Mouse (Mus musculus) thymus, postnatal 10 days (tissue): ENCODE data around the gene Gaa.

Experiments
- DNase-seq, 2 experiments: peaks; one replicate each; pipeline ENCODE4 v3.0.0; 2021; ENCODE audit warnings: low spot score in 2 of 2

Gene Gaa

DNA sequence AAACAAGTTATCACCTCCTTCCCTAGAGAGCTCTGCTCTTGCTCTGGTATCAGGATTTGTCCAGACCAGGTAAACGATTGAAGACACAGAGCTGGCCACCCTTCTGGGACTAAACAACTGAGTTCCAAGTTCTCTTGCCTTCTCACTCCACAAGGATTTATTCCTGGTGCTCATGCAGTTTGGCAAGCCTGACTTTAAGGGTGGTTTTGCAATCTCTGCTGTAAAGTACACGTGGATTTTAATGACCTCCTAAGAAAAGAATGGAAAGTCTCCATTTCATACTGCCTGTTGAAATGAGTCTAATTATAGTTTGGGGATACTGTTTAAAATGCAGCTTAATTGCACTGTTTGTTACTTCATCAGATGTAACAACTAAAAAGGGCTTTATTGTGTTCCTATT, 33.3 kb downstream of the Gaa start:
- DNase-seq = no peak

GRCm38 (mm10) chr11:119304904-119305712, 37.4 kb downstream of the Gaa start:
- peak; percentile 25 to 50 for DNase-seq

GRCm38 (mm10) chr11:119306762-119307657, 39.3 kb downstream of the Gaa start:
- DNase-seq = no peak

GRCm38 (mm10) chr11:119307658-119307867, 39.9 kb downstream of the Gaa start, which contains the start of gene Card14:
Gene Card14 (plus strand): TSS chr11:119307768.
- DNase-seq = no peak

DNA sequence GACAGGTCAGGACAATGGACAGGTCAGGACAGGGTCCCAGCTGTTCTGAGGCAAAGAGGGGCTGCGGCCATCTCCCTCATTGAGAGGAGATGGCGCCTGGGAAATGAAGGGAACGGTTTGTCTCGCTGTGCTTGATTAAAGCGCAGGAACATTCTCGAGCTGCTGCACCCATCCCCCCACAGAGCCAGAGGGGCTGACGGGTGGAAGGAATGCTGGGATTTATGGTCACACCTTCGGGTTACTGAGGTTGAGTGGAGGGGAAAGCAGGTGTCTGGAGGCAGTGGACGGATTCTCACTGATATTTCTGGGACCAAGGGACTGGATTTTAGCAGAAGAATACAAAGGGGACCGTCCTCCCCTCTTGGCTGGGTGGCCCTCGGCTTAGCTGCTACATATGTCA, 40.2 kb downstream of the Gaa start:
- DNase-seq = no peak

GRCm38 (mm10) chr11:119310621-119311020, 42.9 kb downstream of the Gaa start:
- DNase-seq = no peak

DNA sequence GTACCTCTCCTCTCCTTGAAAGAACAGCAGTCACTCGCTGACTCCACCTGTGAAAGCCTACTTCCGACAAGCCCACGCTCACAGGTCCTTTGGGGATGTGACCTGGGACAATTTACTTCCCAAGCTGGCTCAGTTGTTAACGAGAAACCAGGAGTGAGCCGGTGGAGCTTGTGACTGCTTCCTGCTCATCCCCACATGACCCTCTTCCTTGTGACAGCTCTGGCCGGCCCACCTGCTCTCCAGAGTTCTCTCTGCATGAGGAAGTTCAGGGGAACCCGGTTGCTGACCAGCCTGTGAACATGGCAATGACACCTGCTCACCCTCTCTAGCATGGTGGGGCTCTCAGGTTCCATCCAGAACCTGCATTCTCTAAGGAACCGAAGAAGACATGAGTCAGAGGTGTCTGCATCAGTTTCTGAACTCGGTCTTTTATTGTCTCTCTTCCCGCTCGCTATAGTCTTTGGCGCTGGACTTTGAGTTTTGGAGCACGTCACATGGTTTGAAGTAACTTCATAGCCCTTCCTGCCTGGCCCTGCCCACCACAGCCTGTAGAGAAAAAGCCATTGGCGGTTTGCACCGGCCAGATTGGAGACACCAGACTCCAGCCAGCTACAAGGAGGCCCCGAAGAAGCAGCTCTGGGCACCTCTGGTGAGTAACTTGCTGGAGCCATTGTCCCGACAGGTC, 46.7 kb downstream of the Gaa start:
- DNase-seq = no peak

DNA sequence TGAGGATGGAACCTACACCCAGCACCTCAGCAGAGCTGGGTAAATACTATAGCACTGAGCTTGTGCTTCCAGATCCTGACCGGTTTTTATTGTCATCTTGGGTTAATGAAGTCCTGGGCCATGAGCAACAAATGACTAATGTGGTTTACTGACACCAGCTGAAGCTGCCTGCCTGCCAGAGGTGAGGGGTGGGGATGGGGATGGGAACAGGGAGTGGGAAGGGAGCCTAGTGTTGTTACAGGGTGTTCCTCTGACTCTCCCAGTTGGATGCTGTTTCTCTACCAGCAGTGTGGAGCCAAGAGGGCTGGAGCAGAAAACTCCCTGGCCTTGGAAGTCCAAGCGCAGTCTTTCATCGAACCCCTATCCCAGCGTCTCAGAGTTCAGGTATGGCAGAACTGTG, 49.0 kb downstream of the Gaa start:
- no peak for DNase-seq

DNA sequence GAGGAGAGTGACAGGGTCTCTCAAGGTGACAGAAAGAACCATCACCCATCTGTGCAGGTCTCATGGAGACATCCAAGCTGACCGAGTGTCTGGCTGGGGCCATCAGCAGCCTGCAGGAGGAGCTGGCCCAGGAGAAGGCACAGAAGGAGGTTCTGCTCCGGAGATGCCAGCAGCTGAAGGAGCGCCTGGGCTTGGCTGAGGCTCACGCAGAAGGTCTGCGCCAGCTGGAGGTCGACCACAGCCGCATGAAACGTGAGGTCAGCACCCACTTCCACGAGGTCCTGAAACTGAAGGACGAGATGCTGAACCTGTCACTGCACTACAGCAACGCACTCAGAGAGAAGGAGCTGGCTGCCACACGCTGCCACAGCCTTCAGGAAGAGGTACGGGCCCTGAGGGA, 54.8 kb downstream of the Gaa start:
- DNase-seq = no peak

GRCm38 (mm10) chr11:119325068-119325467, 57.4 kb downstream of the Gaa start:
- no peak for DNase-seq

GRCm38 (mm10) chr11:119330592-119330991, 62.9 kb downstream of the Gaa start:
- no peak for DNase-seq

- DNase-seq = no peak
Observed at GRCm38 (mm10) chr11:119331970-119332369, 64.3 kb downstream of the Gaa start.
